Mouse (Mus musculus): ENCODE results near the gene Cyp2b19. TPM values are rescaled to one million over a fixed set of nuclear protein-coding genes. Genes with fewer than 3 reads are reported as not detected.
"Not testable (repeated sequence)": the region's sequence is repeated elsewhere in the genome, so short reads cannot be mapped to it uniquely, and the experiment has no call there.

The Cyp2b19 gene
- total and polyA plus RNA-seq, 3 experiments: 0.16 TPM; not detected in 2

DNA sequence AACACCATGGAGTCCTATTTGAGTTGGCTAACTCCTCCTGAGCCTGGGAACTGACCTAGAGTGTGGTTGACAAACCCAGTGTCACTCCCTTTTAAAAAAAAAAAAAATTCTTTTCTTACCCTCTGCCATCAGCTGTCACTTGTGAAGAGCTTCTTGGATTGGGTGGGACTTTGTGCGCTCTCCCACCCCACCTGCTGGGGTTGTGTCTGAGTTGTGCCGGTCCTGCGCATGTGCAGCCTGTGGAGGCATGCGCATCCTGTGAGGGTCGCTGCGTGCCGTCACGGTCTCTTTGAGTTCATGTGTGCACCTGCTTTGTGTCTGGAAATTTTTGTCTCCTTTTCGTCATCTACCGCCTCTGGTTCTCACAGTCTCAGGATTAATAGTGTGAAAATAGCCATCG lies 23.6 kb downstream of the Cyp2b19 start:
- Histone ChIP-seq H3K27me3 (ENCODE audit: insufficient read depth, low read length) (peaks cover 2% of the 10 kb centered on the region; the same call in 1 of the 2 replicates), H3K36me3 (replicated peaks) (no peaks in the 10 kb centered on the region), H3K4me3 (ENCODE audit: low read depth, low read length) (no peak overlapping the region), H3K9me3 (replicated peaks) (no peaks in the 10 kb centered on the region), H3K4me1 (ENCODE audit: insufficient read depth, low read depth, low read length) (no peaks in the 10 kb centered on the region)
- TF ChIP-seq TAL1 (conservative IDR thresholded peaks at IDR 0.05; ENCODE audit: low read depth, low read length) (no peak), CTCF (IDR thresholded peaks at IDR 0.05; ENCODE audit: low read depth, low read length) (no peak), GATA1 (IDR thresholded peaks at IDR 0.05; ENCODE audit: borderline replicate concordance, low read length) (no peak), GATA2 (IDR thresholded peaks at IDR 0.05; ENCODE audit: borderline replicate concordance, low read depth, low read length) (no peak), POLR2AphosphoS5 (IDR thresholded peaks at IDR 0.05; ENCODE audit: insufficient replicate concordance, low read depth, low read length) (no peak)
- DNase-seq (ENCODE audit: low spot score) (no peak), ATAC-seq (ENCODE audit: extremely low read depth, insufficient number of reproducible peaks, low FRiP score, poor library complexity, severe bottlenecking) (no peak)

DNA sequence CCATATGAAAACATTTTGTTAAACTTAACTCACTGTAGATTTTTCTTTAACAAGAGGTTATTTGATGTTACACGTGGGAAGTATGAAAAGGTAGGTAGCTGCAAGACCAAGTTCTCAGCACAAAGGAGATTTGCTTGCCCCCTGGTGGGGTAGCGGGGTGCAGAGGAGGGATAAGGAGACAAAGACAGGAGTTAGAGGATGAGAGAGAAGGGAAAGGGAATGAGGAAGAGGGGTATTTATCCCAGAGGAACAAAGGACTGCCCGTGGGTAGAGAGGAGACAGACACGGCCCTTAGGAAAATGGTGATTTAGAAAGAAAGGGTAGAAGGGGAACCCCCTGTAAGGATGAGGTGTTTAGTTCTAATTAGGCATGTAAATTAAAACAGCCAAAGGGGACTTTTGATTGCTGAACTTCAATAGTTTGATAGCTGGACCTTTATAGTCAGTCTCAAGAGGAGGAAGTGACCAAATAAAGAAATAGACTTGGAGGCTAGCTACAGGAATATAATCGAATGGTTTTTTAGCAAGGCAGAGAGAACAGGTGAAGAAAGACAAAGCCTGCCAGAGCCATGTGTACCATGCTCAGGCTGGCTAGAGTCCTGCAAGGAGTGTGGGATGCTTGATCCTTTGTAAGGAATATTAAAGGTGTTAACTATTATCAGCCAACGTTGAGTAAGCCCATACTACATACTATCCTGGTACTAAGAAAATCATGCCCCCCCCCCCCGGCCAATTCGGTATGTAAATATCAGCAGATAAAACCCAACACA lies 24.2 kb downstream of the Cyp2b19 start:
- ATAC-seq (ENCODE audit: extremely low read depth, insufficient number of reproducible peaks, low FRiP score, poor library complexity, severe bottlenecking) (no peak), DNase-seq (ENCODE audit: low spot score) (no peak)
- Histone ChIP-seq H3K27me3 (ENCODE audit: insufficient read depth, low read length) (peaks cover 2% of the 10 kb centered on the region; the same call in 1 of the 2 replicates), H3K4me3 (ENCODE audit: low read depth, low read length) (no peak overlapping the region), H3K4me1 (ENCODE audit: insufficient read depth, low read depth, low read length) (no peaks in the 10 kb centered on the region), H3K36me3 (replicated peaks) (no peaks in the 10 kb centered on the region), H3K9me3 (replicated peaks) (no peaks in the 10 kb centered on the region)
- TF ChIP-seq TAL1 (conservative IDR thresholded peaks at IDR 0.05; ENCODE audit: low read depth, low read length): no peak
- TF ChIP-seq POLR2AphosphoS5 (IDR thresholded peaks at IDR 0.05; ENCODE audit: insufficient replicate concordance, low read depth, low read length): no peak
- no peak for TF ChIP-seq GATA1 (IDR thresholded peaks at IDR 0.05; ENCODE audit: borderline replicate concordance, low read length)
- TF ChIP-seq GATA2 (IDR thresholded peaks at IDR 0.05; ENCODE audit: borderline replicate concordance, low read depth, low read length): no peak
- no peak for TF ChIP-seq CTCF (IDR thresholded peaks at IDR 0.05; ENCODE audit: low read depth, low read length)

DNA sequence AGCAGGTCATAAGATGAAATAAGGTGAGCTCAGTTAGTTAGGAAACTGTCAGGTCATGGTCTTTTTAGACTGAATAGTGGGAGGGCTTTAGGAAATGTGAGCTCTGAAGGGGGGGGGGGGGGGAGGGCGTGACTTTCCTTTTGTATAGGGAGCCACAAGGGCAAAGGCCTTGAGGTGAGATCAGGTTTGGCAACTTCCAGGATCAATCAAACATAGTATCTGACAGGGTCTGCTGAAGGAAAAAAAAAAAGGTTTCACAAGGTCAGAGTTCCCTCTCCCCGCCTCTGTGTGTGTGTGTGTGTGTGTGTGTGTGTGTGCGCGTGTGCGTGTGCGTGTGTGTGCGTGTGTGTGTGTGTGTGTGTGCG lies 24.8 kb downstream of the Cyp2b19 start:
- H3K36me3 ChIP-seq (replicated peaks): no peaks in the 10 kb centered on the region
- no peaks in the 10 kb centered on the region for H3K4me1 ChIP-seq (ENCODE audit: insufficient read depth, low read depth, low read length)
- no peak overlapping the region for H3K4me3 ChIP-seq (ENCODE audit: low read depth, low read length)
- no peaks in the 10 kb centered on the region for H3K9me3 ChIP-seq (replicated peaks)
- DNase-seq (ENCODE audit: low spot score) (no peak), ATAC-seq (ENCODE audit: extremely low read depth, insufficient number of reproducible peaks, low FRiP score, poor library complexity, severe bottlenecking) (no peak)
- no peak for TF ChIP-seq GATA2 (IDR thresholded peaks at IDR 0.05; ENCODE audit: borderline replicate concordance, low read depth, low read length)
- no peak for TF ChIP-seq TAL1 (conservative IDR thresholded peaks at IDR 0.05; ENCODE audit: low read depth, low read length)
- TF ChIP-seq POLR2AphosphoS5 (IDR thresholded peaks at IDR 0.05; ENCODE audit: insufficient replicate concordance, low read depth, low read length): no peak
- peaks cover 2% of the 10 kb centered on the region; the same call in 1 of the 2 replicates for H3K27me3 ChIP-seq (ENCODE audit: insufficient read depth, low read length)

- Histone ChIP-seq H3K4me3 (ENCODE audit: low read depth, low read length) (no peak overlapping the region), H3K27me3 (ENCODE audit: insufficient read depth, low read length) (peaks cover 2% of the 10 kb centered on the region; the same call in 1 of the 2 replicates), H3K36me3 (replicated peaks) (no peaks in the 10 kb centered on the region), H3K4me1 (ENCODE audit: insufficient read depth, low read depth, low read length) (no peaks in the 10 kb centered on the region), H3K9me3 (replicated peaks) (no peaks in the 10 kb centered on the region)
- TF ChIP-seq POLR2AphosphoS5 (IDR thresholded peaks at IDR 0.05; ENCODE audit: insufficient replicate concordance, low read depth, low read length): no peak
- TF ChIP-seq GATA2 (IDR thresholded peaks at IDR 0.05; ENCODE audit: borderline replicate concordance, low read depth, low read length): no peak
- TF ChIP-seq TAL1 (conservative IDR thresholded peaks at IDR 0.05; ENCODE audit: low read depth, low read length): no peak
- no peak for TF ChIP-seq GATA1 (IDR thresholded peaks at IDR 0.05; ENCODE audit: borderline replicate concordance, low read length)
- no peak for TF ChIP-seq CTCF (IDR thresholded peaks at IDR 0.05; ENCODE audit: low read depth, low read length)
- ATAC-seq (ENCODE audit: extremely low read depth, insufficient number of reproducible peaks, low FRiP score, poor library complexity, severe bottlenecking) (no peak), DNase-seq (ENCODE audit: low spot score) (no peak)
Observed at GRCm38 (mm10) chr7:26783163-26783562, 26.2 kb downstream of the Cyp2b19 start.

- H3K36me3 ChIP-seq (replicated peaks); H3K27me3 ChIP-seq (ENCODE audit: insufficient read depth, low read length); H3K9me3 ChIP-seq (replicated peaks); H3K4me3 ChIP-seq (ENCODE audit: low read depth, low read length); ATAC-seq (ENCODE audit: extremely low read depth, insufficient number of reproducible peaks, low FRiP score, poor library complexity, severe bottlenecking); H3K4me1 ChIP-seq (ENCODE audit: insufficient read depth, low read depth, low read length); DNase-seq (ENCODE audit: low spot score): not testable (repeated sequence)
Observed at GRCm38 (mm10) chr7:26786013-26786412, 29.1 kb downstream of the Cyp2b19 start.

DNA sequence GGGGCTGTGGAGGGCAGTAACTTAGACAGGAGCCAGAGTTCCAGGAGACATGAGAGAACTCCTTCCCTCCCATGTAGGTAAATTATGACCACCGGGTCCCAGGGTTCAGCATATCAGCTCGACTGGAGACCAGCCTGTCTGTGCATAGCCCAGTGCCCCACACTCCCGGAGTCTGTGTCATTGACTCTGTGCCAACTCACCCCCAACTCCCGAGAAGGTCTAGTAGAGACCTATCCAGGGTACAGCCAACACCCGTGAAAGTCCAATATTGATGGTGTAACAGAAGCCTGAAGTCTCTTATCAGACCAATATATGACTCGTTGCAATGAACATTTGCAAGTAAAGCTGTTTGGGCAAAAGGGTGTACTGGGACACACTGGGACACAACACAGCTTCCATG lies 33.0 kb downstream of the Cyp2b19 start:
- no peak for DNase-seq (ENCODE audit: low spot score)
- no peaks in the 10 kb centered on the region for H3K4me1 ChIP-seq (ENCODE audit: insufficient read depth, low read depth, low read length)

More for the DNA sequence above, 33.0 kb downstream of the Cyp2b19 start:
- no peak for ATAC-seq (ENCODE audit: extremely low read depth, insufficient number of reproducible peaks, low FRiP score, poor library complexity, severe bottlenecking)
- Histone ChIP-seq H3K4me3 (ENCODE audit: low read depth, low read length) (no peak overlapping the region), H3K9me3 (replicated peaks) (no peaks in the 10 kb centered on the region), H3K36me3 (replicated peaks) (no peaks in the 10 kb centered on the region), H3K27me3 (ENCODE audit: insufficient read depth, low read length) (no peaks in the 10 kb centered on the region)
- TF ChIP-seq GATA2 (IDR thresholded peaks at IDR 0.05; ENCODE audit: borderline replicate concordance, low read depth, low read length) (no peak), GATA1 (IDR thresholded peaks at IDR 0.05; ENCODE audit: borderline replicate concordance, low read length) (no peak), CTCF (IDR thresholded peaks at IDR 0.05; ENCODE audit: low read depth, low read length) (no peak), POLR2AphosphoS5 (IDR thresholded peaks at IDR 0.05; ENCODE audit: insufficient replicate concordance, low read depth, low read length) (no peak), TAL1 (conservative IDR thresholded peaks at IDR 0.05; ENCODE audit: low read depth, low read length) (no peak)

Measured in G1E (cell line).